Mouse (Mus musculus) intestine, embryonic 15.5 days (tissue): Measurements from ENCODE around the gene Trappc12. TPM values are rescaled to one million over a fixed set of nuclear protein-coding genes. Genes with fewer than 3 reads are reported as not detected.

Experiments used
- ATAC-seq: fragments of 200-750 bp; cut with Nextera tagmentation; 2 replicates; pipeline ENCODE4 v1.8.0; 2017; ENCODE audit warnings: moderate TSS enrichment, moderate library complexity
- H3K27ac ChIP-seq: fragments of 300-500 bp; sonication (generic); 2 replicates; pipeline ENCODE4 v1.5.1; 2015; ENCODE audit warnings: mild to moderate bottlenecking, inconsistent platforms
- H3K27me3 ChIP-seq: fragments of 300-500 bp; sonication (generic); replicated peaks from 2 replicates; pipeline ENCODE4 v1.6.1; 2015; ENCODE audit warnings: inconsistent platforms
- H3K36me3 ChIP-seq: fragments of 300-500 bp; sonication (generic); 2 replicates; pipeline ENCODE4 v1.6.1; 2015; ENCODE audit warnings: inconsistent platforms
- H3K4me1 ChIP-seq: fragments of 300-500 bp; sonication (generic); replicated peaks from 2 replicates; pipeline ENCODE4 v1.6.1; 2015; ENCODE audit warnings: inconsistent platforms
- H3K4me2 ChIP-seq: fragments of 300-500 bp; sonication (generic); replicated peaks from 2 replicates; pipeline ENCODE4 v1.6.1; 2015; ENCODE audit warnings: mild to moderate bottlenecking, inconsistent platforms
- H3K4me3 ChIP-seq: fragments of 300-500 bp; sonication (generic); replicated peaks from 2 replicates; pipeline ENCODE4 v1.5.1; 2015; ENCODE audit warnings: inconsistent platforms
- H3K9ac ChIP-seq: fragments of 300-500 bp; sonication (generic); 2 replicates; pipeline ENCODE4 v1.6.1; 2015; ENCODE audit warnings: inconsistent platforms
- H3K9me3 ChIP-seq: fragments of 300-500 bp; sonication (generic); 2 replicates; pipeline ENCODE4 v1.6.1; 2016; ENCODE audit warnings: inconsistent platforms
- WGBS: fragments of 180-500 bp; shearing (Covaris S2); methylation state at CpG from one replicate; pipeline ENCODE4 v1.1.7; 2015; 5-methylcytosine and 5-hydroxymethylcytosine counted together
- polyA plus RNA-seq: library from polyadenylated mRNA; unstranded; fragments of >200 nt; fragmentation: Nextera tagmentation; extraction: Ambion mirVana; gene quantifications from 2 replicates; pipeline ENCODE4 v1.2.1, GENCODE M21; 2015

The Trappc12 gene
- polyA plus RNA-seq, 1 experiment from 2014 or later, result 34.6 TPM

DNA sequence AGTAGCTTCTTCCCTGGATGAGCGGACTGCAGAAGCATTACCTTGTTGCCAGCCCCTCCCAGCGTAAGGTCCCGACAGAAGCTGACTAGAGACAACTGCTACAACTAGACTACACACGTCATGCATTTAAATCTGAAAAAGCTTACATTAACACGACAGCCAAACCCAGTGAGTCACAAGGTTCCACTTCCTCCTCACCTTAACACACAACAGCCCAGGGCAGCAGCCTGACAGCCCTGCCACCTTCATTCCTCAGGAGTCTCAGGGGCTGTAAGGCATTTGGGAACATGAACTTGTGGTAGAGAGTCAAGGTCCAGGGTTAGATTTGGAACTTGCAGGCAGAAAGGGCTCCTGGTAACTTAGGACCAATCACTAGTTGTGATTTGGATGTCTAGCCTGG is 23.2 kb downstream of the Trappc12 start:
- Histone ChIP-seq H3K27ac (no peak overlapping the region), H3K36me3 (peaks cover 5% of the 10 kb centered on the region; the same call in 1 of the 2 replicates), H3K4me3 (no peak overlapping the region), H3K9ac (no peak overlapping the region), H3K27me3 (no peaks in the 10 kb centered on the region), H3K4me2 (no peak overlapping the region), H3K9me3 (no peaks in the 10 kb centered on the region), H3K4me1 (no peaks in the 10 kb centered on the region)
- WGBS, result 83% methylated on average over 5 of the region's 5 CpGs
- ATAC-seq, result no peak

DNA sequence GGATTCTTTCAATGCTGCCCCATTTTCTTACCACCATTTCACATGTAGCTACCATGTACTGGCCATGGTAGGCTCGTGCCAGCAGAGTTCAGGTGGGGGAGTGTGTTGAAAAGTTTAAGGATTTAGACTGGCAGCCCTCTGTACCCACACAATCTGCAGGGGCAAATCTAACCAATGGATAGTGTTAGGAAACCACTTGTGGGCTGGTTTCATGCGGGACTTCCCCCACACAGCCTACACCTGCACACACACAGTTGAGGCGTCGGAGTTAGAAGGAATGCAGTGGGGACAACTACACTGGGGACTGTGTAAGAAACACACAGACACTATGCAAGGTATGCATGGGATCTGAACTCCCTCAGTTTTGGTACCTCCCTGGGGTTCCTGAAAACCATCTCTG is 24.1 kb downstream of the Trappc12 start:
- H3K36me3 ChIP-seq, result peaks cover 6% of the 10 kb centered on the region; the same call in 1 of the 2 replicates

DNA sequence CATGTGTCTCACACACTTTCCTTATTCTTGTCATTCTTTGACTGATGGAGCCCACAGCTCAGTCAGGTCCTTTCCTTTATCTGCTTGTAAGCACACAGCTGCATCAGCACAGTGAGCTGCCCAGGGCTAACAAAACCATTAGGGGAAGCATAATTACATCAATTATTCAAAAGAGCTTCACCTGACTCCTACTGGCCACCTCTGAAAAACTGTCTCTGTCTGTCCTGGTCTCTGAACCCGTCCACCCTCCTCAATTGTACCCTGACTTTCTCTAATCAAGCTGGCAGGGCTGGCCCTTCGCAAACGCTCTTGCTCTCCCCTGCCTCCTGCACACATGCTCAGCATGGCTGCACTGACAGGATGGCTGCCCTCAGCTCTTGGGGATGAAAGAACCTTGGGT is 25.9 kb downstream of the Trappc12 start:
- peaks cover 20% of the 10 kb centered on the region for H3K36me3 ChIP-seq

More for the DNA sequence above, 24.1 kb downstream of the Trappc12 start:
- WGBS, result 89% methylated on average over 4 of the region's 4 CpGs
- Histone ChIP-seq H3K4me3 (no peak overlapping the region), H3K27me3 (no peaks in the 10 kb centered on the region), H3K4me1 (no peaks in the 10 kb centered on the region), H3K9ac (no peak overlapping the region), H3K27ac (no peak overlapping the region), H3K4me2 (no peak overlapping the region), H3K9me3 (no peaks in the 10 kb centered on the region)
- ATAC-seq, result no peak

DNA sequence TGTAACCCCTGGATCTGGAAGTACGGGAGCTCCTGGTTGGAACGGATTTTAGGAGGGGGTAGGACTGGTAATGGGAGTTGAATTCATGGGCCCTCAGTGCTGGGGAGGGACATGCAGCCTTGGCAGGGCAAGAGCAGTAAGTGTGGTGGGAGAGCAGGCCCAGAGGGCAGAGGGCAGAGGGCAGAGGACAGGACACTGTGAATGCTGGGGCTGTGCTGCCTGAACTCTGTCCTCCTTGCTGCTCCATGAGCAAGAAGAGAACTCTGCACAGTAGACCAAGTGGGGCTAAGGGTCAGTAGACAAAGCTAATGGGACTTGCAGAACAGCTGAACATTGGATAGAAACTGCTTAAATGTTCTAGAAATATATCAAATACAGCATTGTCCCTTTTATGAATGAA is 32.2 kb downstream of the Trappc12 start:
- Histone ChIP-seq H3K4me1 (no peaks in the 10 kb centered on the region), H3K4me3 (no peak overlapping the region), H3K4me2 (no peak overlapping the region), H3K27ac (no peak overlapping the region), H3K36me3 (peaks cover 21% of the 10 kb centered on the region), H3K9ac (no peak overlapping the region), H3K27me3 (no peaks in the 10 kb centered on the region), H3K9me3 (no peaks in the 10 kb centered on the region)
- no peak for ATAC-seq
- WGBS, result 94% methylated on average over 2 of the region's 2 CpGs

More for the DNA sequence above, 25.9 kb downstream of the Trappc12 start:
- no peaks in the 10 kb centered on the region for H3K27me3 ChIP-seq
- no peaks in the 10 kb centered on the region for H3K9me3 ChIP-seq
- 84% methylated on average over 3 of the region's 3 CpGs for WGBS
- H3K4me1 ChIP-seq, result no peaks in the 10 kb centered on the region
- ATAC-seq, result no peak
- no peak overlapping the region for H3K4me2 ChIP-seq
- no peak overlapping the region for H3K4me3 ChIP-seq
- no peak overlapping the region for H3K9ac ChIP-seq
- no peak overlapping the region for H3K27ac ChIP-seq

DNA sequence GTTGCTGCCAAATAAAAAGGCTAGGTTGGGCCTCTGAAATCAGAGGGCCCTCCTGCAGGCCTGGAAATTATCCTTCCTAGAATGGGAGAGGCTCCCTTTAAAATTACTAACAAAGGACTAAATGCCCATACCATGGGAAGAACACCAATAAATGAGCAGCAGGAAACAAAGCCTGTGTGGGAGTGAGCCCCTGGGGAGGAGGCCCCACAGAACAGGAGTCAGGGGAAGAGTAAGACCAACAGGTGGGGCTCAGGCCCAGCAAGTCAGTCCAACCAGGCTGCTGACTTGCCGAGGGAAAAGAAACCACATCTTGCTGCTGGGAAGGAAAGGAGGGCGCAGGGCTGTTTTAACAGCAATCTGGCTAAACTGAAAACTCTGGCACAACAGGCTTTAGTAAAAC is 33.2 kb downstream of the Trappc12 start:
- H3K4me3 ChIP-seq, result no peak overlapping the region
- H3K27ac ChIP-seq, result no peak overlapping the region
- peaks cover 25% of the 10 kb centered on the region for H3K36me3 ChIP-seq
- no peak for ATAC-seq
- H3K4me2 ChIP-seq, result no peak overlapping the region
- H3K4me1 ChIP-seq, result no peaks in the 10 kb centered on the region
- no peaks in the 10 kb centered on the region for H3K27me3 ChIP-seq
- H3K9ac ChIP-seq, result no peak overlapping the region
- WGBS, result 73% methylated on average over 2 of the region's 2 CpGs
- H3K9me3 ChIP-seq, result no peaks in the 10 kb centered on the region

DNA sequence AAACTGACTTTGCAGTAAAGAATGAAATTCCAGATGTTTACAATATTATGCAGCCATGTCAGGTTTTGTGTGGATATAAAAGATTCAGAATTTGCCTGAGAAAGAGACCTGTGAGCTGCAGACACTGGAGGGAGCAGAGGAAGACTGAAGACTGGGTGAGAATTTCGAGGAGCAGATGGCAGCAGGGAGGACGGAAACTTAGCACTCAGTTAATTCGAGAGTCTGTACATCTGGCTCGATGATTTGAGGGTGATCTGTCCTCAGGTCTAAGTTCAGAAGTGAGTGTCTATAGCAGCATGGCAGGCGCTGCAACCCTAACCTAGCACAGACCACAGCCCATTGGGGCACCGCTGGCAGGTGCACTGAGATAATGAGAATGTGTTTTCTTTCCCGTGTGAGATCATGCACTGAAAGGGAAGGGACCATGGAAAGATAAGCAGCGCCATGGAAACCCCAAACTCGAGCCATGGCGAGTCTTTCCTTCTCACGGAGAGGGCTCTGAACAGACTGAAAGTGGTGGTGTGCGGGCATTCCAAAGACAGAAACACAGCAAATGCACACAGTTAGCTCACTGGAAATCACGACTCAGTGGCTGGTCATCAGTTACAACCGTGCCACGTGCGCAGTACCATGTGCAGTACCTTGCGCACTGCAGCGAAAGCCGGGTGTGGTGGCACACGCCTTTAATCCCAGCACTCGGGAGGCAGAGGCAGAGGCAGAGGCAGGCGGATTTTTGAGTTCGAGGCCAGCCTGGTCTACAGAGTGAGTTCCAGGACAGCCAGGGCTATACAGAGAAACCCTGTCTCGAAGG is 35.2 kb downstream of the Trappc12 start:
- no peak overlapping the region for H3K4me2 ChIP-seq
- no peak for ATAC-seq
- 86% methylated on average over 24 of the region's 24 CpGs for WGBS
- peaks cover 14% of the 10 kb centered on the region for H3K36me3 ChIP-seq
- no peaks in the 10 kb centered on the region for H3K4me1 ChIP-seq
- no peak overlapping the region for H3K9ac ChIP-seq
- H3K9me3 ChIP-seq, result no peaks in the 10 kb centered on the region
- H3K27ac ChIP-seq, result no peak overlapping the region
- H3K27me3 ChIP-seq, result no peaks in the 10 kb centered on the region
- H3K4me3 ChIP-seq, result no peak overlapping the region

DNA sequence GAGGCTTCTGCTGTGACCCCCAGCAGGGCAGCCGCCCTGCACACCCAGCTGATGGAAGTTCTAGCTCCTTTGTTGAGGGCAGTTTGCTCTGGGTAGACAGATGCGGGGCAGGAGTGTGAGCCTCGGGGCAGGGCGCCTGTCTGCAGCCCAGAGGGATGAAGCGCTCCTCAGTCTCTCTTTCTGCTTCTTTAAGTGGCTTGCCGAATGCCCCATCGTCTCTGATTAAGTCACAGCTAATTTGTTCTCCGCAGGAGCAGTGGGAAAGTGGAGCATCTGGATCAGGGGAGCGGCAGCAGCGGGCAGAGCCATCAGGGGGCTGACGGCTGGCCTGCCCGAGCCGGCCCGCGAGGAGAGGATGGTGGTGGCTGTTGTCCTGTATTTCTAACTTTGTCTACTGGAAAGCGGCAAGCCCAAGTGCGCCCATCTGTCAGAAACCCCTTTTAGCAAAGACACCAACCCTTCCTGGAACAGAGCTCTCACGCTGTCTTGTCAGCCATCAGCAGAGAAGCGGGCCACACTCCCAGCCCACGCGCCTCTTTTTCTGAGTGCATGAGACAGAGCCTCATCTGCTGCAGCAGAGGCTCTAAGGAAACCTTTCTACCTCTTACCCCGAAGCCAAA is 39.6 kb downstream of the Trappc12 start:
- H3K4me3 ChIP-seq, result no peak overlapping the region
- no peak overlapping the region for H3K9ac ChIP-seq
- no peaks in the 10 kb centered on the region for H3K27me3 ChIP-seq
- no peaks in the 10 kb centered on the region for H3K4me1 ChIP-seq
- WGBS, result 86% methylated on average over 22 of the region's 22 CpGs
- H3K27ac ChIP-seq, result no peak overlapping the region
- no peak for ATAC-seq
- peaks cover 12% of the 10 kb centered on the region for H3K36me3 ChIP-seq
- no peak overlapping the region for H3K4me2 ChIP-seq
- H3K9me3 ChIP-seq, result no peaks in the 10 kb centered on the region

DNA sequence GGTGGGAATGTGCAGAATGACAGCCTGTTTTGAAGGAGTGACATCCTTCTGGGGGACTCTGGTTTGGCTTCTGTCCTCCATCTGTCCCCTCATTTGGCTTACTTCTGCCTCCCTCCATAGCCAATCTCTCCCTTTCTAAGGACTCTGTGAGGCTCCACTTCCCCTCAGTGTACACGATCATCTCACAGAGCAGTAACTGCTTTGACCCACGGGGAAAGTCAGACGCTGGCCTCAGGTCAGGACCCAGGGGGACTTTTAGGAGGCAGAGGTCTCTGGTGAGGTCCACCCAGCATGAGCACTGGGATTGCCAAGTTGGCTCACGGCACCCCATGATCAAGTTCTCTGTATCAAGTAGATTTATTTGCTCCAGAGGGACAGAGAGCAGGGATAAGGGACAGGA is 42.1 kb downstream of the Trappc12 start:
- no peak for ATAC-seq
- Histone ChIP-seq H3K4me3 (no peak overlapping the region), H3K27ac (no peak overlapping the region), H3K4me1 (no peaks in the 10 kb centered on the region), H3K36me3 (peaks cover 12% of the 10 kb centered on the region), H3K9me3 (no peaks in the 10 kb centered on the region), H3K27me3 (no peaks in the 10 kb centered on the region), H3K4me2 (no peak overlapping the region), H3K9ac (no peak overlapping the region)
- WGBS, result 81% methylated on average over 4 of the region's 4 CpGs

DNA sequence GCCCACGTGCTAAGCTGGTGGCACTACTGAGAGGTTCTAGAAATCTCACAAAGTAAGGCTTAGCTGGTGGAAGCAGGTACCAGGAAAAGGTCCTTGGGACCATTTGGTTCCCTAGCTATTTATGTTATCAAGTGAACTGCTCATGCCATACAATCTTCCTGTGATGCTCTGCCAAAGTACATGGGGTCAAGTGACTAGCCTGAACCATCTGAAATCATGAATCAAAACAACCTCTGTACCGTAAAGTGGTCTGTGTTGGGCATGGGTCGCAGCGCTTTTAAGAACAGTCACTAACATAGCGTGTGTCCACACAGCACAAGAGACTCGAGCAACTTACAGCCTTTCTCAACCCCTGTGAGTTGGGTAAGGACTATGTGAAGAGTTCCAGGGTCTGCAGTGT is 45.1 kb downstream of the Trappc12 start:
- H3K27ac ChIP-seq, result no peak overlapping the region
- H3K36me3 ChIP-seq, result peaks cover 3% of the 10 kb centered on the region; the same call in 1 of the 2 replicates
- no peaks in the 10 kb centered on the region for H3K9me3 ChIP-seq
- no peak overlapping the region for H3K9ac ChIP-seq
- 0 out of 2 replicates have a peak, but pooled peaks cover 2% of the 10 kb centered on the region for H3K4me1 ChIP-seq
- H3K4me3 ChIP-seq, result no peak overlapping the region
- ATAC-seq, result no peak
- 90% methylated on average over 6 of the region's 6 CpGs for WGBS
- no peaks in the 10 kb centered on the region for H3K27me3 ChIP-seq
- H3K4me2 ChIP-seq, result no peak overlapping the region

DNA sequence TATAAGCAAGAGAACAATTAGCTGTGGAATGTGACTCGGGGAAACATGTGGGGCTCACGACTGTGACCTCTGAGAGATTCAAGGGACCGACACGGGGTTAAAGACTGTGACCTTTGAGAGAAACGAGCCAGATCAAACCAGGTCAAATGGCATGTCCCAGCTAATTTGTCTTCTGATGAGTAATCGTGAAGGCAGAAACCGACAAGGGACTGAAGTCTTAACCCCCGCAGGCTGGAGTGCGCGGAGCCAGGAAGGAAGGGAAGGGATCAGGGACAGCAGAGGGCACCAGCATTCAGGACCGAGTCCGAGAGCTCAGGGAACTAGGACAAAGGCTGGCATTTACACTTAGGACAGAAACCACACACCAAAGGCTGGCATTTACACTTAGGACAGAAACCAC is 45.9 kb downstream of the Trappc12 start:
- no peak for ATAC-seq
- Histone ChIP-seq H3K9me3 (no peaks in the 10 kb centered on the region), H3K4me3 (no peak overlapping the region), H3K27ac (no peak overlapping the region), H3K36me3 (no peaks in the 10 kb centered on the region; the same call in 1 of the 2 replicates), H3K9ac (no peak overlapping the region), H3K4me2 (no peak overlapping the region), H3K27me3 (no peaks in the 10 kb centered on the region), H3K4me1 (0 out of 2 replicates have a peak, but pooled peaks cover 3% of the 10 kb centered on the region)
- WGBS, result 19% methylated on average over 12 of the region's 12 CpGs

DNA sequence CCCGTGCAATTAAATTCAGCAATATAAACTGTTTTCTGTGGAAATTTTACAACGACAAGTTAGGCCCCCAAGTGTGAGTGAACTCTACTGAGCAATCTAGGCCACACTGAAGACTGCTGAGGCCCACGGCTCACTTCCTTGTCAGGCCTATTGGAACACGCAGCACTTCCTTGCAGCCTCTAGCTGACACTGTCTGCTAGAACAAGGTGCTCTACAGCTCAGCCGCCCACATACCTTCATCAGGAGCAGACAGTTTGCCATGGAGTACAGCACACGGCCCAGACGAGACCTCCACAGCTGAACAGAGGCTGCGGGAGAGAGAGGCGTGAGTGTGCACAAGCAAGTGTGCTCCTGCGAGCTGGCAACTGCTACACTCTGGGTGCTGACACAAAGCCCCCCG is 49.0 kb downstream of the Trappc12 start:
- 82% methylated on average over 11 of the region's 11 CpGs for whole genome bisulfite sequencing
- no peak for ATAC-seq

DNA sequence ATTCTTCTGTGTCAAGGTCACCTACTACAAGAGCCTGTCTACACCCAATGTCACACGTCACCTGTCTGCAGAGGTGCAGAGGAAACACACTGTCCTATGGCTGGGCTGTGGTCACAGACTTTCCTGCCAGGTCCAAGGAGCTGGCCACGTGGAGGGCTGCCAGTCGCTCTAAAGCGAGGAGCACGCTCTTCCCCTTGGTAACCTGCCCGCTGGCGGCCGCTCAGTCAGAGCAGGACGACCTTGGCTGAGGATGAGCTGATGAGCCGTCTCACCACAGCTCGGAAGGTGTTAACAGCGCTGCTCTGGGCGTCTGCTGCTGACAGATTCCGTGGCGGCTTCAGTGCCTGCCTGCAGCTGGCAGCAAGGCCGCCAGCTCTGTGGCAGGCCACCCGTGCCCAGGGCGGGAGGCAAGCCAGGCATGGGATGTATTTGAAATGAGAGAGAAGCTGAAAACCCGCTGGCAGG is 49.7 kb downstream of the Trappc12 start:
- no peaks in the 10 kb centered on the region; the same call in none of the 2 replicates for H3K36me3 ChIP-seq
- no peak overlapping the region for H3K4me3 ChIP-seq
- peaks cover 9% of the 10 kb centered on the region; the same call in 1 of the 2 replicates for H3K4me1 ChIP-seq
- WGBS, result 72% methylated on average over 19 of the region's 19 CpGs
- no peak overlapping the region for H3K27ac ChIP-seq
- H3K27me3 ChIP-seq, result no peaks in the 10 kb centered on the region
- H3K9ac ChIP-seq, result no peak overlapping the region
- no peak for ATAC-seq
- no peak overlapping the region for H3K4me2 ChIP-seq
- no peaks in the 10 kb centered on the region for H3K9me3 ChIP-seq

More for the DNA sequence above, 49.0 kb downstream of the Trappc12 start:
- no peak overlapping the region for H3K9ac ChIP-seq
- no peaks in the 10 kb centered on the region for H3K9me3 ChIP-seq
- H3K27me3 ChIP-seq, result no peaks in the 10 kb centered on the region
- H3K27ac ChIP-seq, result no peak overlapping the region
- H3K4me2 ChIP-seq, result no peak overlapping the region
- H3K4me3 ChIP-seq, result no peak overlapping the region
- peaks cover 9% of the 10 kb centered on the region; the same call in 1 of the 2 replicates for H3K4me1 ChIP-seq
- no peaks in the 10 kb centered on the region; the same call in none of the 2 replicates for H3K36me3 ChIP-seq
